Mouse (Mus musculus) E14TG2a.4 (cell line): ENCODE data around the gene Epsti1.

Experiments
- H3K27me3 ChIP-seq: 2 replicates; pipeline ENCODE4 v1.6.1; 2014; ENCODE audit warnings: low read length, control low read depth; ENCODE audit not compliant: insufficient read depth
- H3K36me3 ChIP-seq: 2 replicates; pipeline ENCODE4 v1.6.1; 2014; ENCODE audit warnings: low read length, control low read depth; ENCODE audit not compliant: insufficient read depth
- H3K4me1 ChIP-seq: replicated peaks from 2 replicates; pipeline ENCODE4 v1.6.1; 2014; ENCODE audit warnings: low read depth, low read length, control low read depth
- H3K4me3 ChIP-seq: replicated peaks from 2 replicates; pipeline ENCODE4 v1.5.1; 2014; ENCODE audit warnings: mild to moderate bottlenecking, low read length
- H3K9me3 ChIP-seq: 2 replicates; pipeline ENCODE4 v1.6.1; 2014; ENCODE audit warnings: low read length, control low read depth
- CTCF ChIP-seq: conservative IDR thresholded peaks from 2 replicates; pipeline ENCODE4 v1.5.1; 2014; ENCODE audit warnings: low read length
- NANOG ChIP-seq: IDR thresholded peaks from 2 replicates; pipeline ENCODE4 v1.6.1; 2014; ENCODE audit warnings: borderline replicate concordance, low read length, mixed read lengths
- POU5F1 ChIP-seq: IDR thresholded peaks from 2 replicates; pipeline ENCODE4 v1.6.1; 2014; ENCODE audit warnings: low read length, borderline replicate concordance

The Epsti1 gene

DNA sequence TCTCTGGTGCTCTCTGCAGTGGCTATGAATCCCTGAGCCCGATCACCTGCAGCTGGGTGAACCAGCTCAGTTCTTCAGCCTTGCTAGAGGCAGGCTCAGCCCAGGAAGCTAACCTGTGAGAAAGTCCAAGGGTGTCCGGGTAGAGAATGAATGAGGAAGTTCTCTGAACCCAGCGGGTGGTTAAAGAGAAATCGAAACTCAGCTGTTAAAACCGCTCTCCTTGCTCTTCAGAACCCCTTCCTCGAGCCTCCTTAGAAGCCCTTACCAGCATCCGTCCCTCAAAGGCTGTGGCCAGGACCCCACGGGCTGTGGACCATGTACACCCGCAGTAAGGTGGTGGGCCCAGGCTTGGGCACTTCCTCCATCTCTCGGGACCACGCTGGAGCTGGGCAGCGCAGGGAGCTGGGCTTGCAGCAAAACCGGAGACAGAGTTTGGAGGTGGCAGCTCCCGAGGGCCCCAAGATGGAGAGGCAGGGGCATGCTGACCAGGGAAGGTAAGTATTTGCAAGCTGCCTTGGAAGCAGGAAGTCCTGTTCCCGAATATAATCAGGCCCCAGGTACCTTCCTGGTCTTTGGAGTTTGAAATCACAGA lies at the start of gene Epsti1:
Epsti1 (plus strand) TSS at position 69 of the 592 bp plus-strand sequence.
- H3K4me1 ChIP-seq: no peaks in the 10 kb centered on the region
- H3K27me3 ChIP-seq: peaks cover 33% of the 10 kb centered on the region
- H3K36me3 ChIP-seq: no peaks in the 10 kb centered on the region
- no peak within 1 kb of the TSS for H3K4me3 ChIP-seq
- TF ChIP-seq POU5F1: no peak
- no peak for TF ChIP-seq NANOG
- TF ChIP-seq CTCF: no peak
- H3K9me3 ChIP-seq: no peaks in the 10 kb centered on the region

GRCm38 (mm10) chr14:77859894-77860293 lies 44.1 kb upstream of the Epsti1 start:
- Histone ChIP-seq H3K27me3 (no peaks in the 10 kb centered on the region), H3K36me3 (peaks cover 5% of the 10 kb centered on the region; the same call in 1 of the 2 replicates), H3K4me3 (no peak overlapping the region), H3K4me1 (peaks cover 12% of the 10 kb centered on the region), H3K9me3 (no peaks in the 10 kb centered on the region)
- TF ChIP-seq CTCF (no peak), POU5F1 (no peak), NANOG (no peak)

GRCm38 (mm10) chr14:77860841-77861560 lies 43.0 kb upstream of the Epsti1 start:
- Histone ChIP-seq H3K36me3 (peaks cover 5% of the 10 kb centered on the region; the same call in 1 of the 2 replicates), H3K27me3 (no peaks in the 10 kb centered on the region), H3K4me1 (peaks cover 22% of the 10 kb centered on the region), H3K4me3 (no peak overlapping the region), H3K9me3 (no peaks in the 10 kb centered on the region)
- TF ChIP-seq CTCF (no peak), POU5F1 (no peak), NANOG (no peak)

DNA sequence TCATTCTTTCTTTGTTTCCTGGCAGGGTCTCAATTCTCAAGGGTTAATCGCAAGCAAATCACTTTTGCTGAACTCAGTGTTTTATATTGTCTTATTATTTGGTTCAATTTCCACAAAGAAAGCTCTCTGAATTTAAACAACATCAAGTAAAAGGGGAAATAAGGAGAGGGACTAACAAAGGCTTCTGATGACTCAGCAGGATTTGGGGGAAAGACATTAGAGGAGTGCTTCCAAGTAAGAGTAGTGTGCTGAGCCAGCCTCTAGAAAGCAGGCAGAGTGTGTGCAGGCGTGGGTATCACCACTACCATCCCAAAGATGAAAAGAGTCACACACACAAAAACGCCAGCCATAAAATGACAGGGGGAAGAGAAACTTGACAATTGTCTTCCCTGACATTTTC lies 40.0 kb upstream of the Epsti1 start:
- Histone ChIP-seq H3K4me1 (peaks cover 22% of the 10 kb centered on the region), H3K4me3 (no peak overlapping the region)
- TF ChIP-seq CTCF (no peak), NANOG (no peak)

GRCm38 (mm10) chr14:77864510-77864909 lies 39.5 kb upstream of the Epsti1 start:
- Histone ChIP-seq H3K27me3 (no peaks in the 10 kb centered on the region), H3K4me3 (no peak overlapping the region), H3K9me3 (no peaks in the 10 kb centered on the region), H3K4me1 (peaks cover 22% of the 10 kb centered on the region), H3K36me3 (peaks cover 5% of the 10 kb centered on the region; the same call in 1 of the 2 replicates)
- no peak for TF ChIP-seq NANOG
- TF ChIP-seq POU5F1: no peak
- TF ChIP-seq CTCF: no peak

More for the DNA sequence above, 40.0 kb upstream of the Epsti1 start:
- no peaks in the 10 kb centered on the region for H3K27me3 ChIP-seq
- no peaks in the 10 kb centered on the region for H3K9me3 ChIP-seq
- H3K36me3 ChIP-seq: peaks cover 5% of the 10 kb centered on the region; the same call in 1 of the 2 replicates

DNA sequence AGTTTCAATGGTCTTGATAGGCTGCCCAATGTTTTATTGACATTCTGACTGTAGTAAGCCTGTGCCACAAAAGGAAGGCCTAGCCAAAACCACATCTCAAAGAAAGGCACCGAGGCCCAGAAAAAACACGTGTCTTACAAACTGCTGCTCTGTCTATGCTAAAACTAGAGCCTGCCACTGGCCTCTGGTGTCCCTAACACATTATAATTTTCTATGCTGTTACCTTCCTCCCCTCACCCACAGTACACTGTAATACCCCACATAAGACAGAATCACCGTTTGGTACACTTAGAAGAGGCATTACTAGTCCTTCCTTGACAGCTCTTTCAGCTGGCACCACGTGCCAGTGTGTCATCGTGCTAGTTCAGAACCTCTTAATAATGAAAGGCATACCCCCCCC lies 36.4 kb upstream of the Epsti1 start:
- H3K9me3 ChIP-seq: no peaks in the 10 kb centered on the region
- no peak for TF ChIP-seq POU5F1
- H3K36me3 ChIP-seq: peaks cover 9% of the 10 kb centered on the region; the same call in 1 of the 2 replicates
- H3K27me3 ChIP-seq: no peaks in the 10 kb centered on the region
- H3K4me3 ChIP-seq: no peak overlapping the region
- H3K4me1 ChIP-seq: peaks cover 22% of the 10 kb centered on the region

GRCm38 (mm10) chr14:77870926-77871325 lies 33.1 kb upstream of the Epsti1 start:
- no peaks in the 10 kb centered on the region for H3K27me3 ChIP-seq
- H3K4me3 ChIP-seq: no peak overlapping the region
- H3K4me1 ChIP-seq: peaks cover 13% of the 10 kb centered on the region
- H3K36me3 ChIP-seq: peaks cover 9% of the 10 kb centered on the region; the same call in 1 of the 2 replicates
- TF ChIP-seq POU5F1 (no peak), NANOG (no peak), CTCF (no peak)
- no peaks in the 10 kb centered on the region for H3K9me3 ChIP-seq

DNA sequence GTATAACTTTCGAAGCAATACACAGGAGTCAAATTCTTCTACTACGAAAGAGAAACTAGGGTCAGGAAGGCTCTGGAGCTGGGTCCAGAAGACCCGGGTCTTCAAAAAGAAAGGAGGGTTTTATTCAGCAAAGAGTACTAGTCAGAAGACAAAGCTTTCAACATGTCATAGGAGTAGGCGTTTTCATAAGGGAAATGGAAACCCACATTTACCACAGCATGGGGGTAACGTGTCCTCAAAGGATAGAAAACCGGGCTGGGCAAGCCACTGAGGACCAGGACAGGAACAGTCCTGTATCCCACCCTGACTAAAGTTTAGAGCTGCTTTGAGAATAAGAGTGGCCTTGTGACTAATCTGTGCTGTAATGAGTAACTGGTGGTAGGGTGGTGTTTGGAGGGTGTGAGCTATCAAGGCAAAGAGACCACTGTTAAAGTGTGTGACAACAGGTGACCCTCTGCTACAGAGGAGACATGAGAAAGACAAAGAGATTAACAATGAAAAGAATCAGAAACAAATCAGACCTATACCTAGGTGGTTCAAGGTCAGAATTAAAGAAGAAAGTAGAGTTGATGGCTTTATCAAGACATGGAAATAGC lies 32.6 kb upstream of the Epsti1 start:
- peaks cover 13% of the 10 kb centered on the region for H3K4me1 ChIP-seq
- no peak for TF ChIP-seq CTCF
- TF ChIP-seq POU5F1: no peak
- no peak for TF ChIP-seq NANOG
- H3K36me3 ChIP-seq: peaks cover 9% of the 10 kb centered on the region; the same call in 1 of the 2 replicates
- no peaks in the 10 kb centered on the region for H3K9me3 ChIP-seq
- no peak overlapping the region for H3K4me3 ChIP-seq
- H3K27me3 ChIP-seq: peaks cover 3% of the 10 kb centered on the region; the same call in 1 of the 2 replicates
